Mouse (Mus musculus) kidney, postnatal 4 days (tissue): Measurements from ENCODE around the gene Erc2.

Experiments
- DNase-seq, 2 experiments: peaks; one replicate each; pipeline ENCODE4 v3.0.0; 2021; ENCODE audit warnings: mixed read lengths in 2 of 2

The Erc2 gene

DNA sequence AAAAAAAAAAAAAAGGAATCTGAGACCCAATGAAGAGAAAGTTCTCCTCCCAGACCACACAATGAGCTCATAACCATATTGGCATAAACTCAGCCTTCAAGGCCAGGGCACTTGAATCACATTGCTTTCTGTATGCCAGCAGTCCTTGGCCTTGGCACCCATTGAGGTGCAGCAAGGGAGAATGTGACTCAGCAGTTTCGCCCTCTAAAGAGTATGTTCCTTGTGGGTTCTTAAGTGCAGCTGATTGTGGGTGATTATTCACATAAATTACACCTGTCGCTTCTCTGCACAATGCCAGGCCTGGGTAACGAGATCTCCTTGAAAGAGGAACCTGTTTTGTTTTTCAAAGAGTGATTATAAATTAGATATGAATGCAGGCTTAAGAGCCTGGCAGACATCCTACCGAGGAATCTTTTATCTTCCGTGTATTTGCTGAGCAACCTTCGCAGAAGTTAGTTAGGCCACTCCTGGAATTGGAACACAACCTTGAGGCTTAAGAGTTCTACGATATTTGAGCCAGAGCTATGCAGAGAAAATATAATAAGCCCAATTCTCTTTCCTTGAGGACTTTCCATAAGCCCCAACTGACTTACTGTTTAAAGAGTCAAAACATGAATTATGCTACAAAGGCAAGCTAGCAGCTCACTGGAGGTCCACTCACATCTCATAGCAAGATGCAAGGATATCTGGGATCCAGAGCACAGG is 834.3 kb downstream of the Erc2 start:
- DNase-seq, result no peak

- DNase-seq, result no peak
These were observed 835.2 kb downstream of the Erc2 start for GRCm38 (mm10) chr14:28457428-28457827.

GRCm38 (mm10) chr14:28467956-28468355 is 845.7 kb downstream of the Erc2 start:
- DNase-seq, result no peak

- peak in 1 of 2 experiments; percentile 43 for DNase-seq
These were observed 847.5 kb downstream of the Erc2 start for GRCm38 (mm10) chr14:28469696-28470095.

DNA sequence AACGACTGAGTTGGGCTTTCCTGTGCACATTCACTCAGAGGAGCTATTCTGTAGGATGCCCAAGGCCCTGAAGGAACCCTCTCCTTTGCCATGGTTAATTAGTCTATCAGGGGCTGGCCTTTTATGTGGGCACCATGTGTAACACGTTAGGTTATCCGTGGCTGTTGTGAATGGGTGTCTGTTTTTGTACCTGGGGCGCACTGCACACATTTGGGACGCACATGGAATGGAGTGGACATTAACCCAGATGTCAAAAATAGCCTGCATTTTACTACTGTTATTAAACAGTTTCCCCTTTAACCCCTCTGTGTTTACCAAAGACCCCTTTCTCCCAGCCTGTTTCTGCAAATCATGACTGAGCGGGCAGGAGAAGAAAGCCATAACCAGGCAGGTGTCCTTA is 848.0 kb downstream of the Erc2 start:
- no peak for DNase-seq

DNA sequence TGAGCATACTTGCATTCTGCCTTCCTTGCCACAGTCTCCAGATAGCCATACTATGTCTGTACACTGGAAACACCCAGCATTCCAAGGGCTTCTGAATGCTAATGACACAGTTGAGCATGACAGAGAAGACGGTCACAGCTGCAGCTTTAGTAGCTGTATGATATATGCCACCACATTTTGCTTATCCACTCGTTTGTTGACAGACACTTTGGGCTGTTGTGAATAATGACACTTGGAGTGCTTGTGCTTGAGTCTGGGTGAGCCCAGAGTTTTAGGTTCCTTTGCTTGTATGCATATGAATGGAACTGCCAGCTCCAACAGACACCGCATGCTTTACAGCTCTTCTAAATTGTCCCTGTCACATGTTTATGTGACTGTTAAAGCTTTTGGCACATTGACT is 852.8 kb downstream of the Erc2 start:
- DNase-seq, result no peak

DNA sequence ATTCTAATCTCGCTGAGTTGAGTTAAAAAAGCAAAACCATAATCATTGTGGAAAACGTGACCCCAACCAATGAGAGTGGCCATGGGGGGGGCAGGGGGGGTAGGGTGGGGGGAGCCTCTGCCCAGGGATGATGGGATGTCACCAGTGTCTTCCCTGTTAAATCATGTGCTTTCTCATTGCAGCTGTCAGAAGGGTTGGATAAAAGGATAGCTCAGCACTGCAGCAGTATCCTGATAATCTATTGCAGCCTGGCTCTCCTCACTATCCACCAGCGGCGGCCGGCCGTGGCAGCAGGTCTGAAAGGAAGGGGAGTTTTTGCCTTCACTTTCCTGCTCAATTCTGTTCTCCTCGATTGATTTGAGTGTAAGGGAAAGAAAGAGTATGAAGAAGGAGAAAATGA is 853.2 kb downstream of the Erc2 start:
- DNase-seq, result no peak

GRCm38 (mm10) chr14:28476746-28477145 is 854.5 kb downstream of the Erc2 start:
- DNase-seq, result no peak

GRCm38 (mm10) chr14:28480866-28481265 is 858.6 kb downstream of the Erc2 start:
- DNase-seq, result no peak

DNA sequence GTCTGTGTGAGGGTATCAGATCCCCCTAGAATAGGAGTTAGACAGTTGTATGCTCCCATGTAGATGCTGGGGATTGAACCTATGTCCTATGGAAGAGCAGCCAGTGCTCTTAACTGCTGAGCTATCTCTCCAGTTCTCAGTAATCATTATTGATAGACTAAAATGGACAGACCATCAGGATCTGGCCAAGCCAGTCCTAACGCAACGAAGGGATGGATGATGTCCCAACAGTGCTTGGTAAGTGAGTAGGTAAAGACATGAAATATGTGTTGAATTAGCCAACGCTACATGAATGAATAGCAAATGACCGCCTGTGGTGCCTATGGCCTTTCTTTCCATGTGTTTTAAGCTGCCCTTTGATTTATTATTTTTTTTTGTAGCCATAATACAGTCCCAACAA is 871.6 kb downstream of the Erc2 start:
- DNase-seq, result no peak

GRCm38 (mm10) chr14:28494273-28494672 is 872.0 kb downstream of the Erc2 start:
- no peak for DNase-seq

DNA sequence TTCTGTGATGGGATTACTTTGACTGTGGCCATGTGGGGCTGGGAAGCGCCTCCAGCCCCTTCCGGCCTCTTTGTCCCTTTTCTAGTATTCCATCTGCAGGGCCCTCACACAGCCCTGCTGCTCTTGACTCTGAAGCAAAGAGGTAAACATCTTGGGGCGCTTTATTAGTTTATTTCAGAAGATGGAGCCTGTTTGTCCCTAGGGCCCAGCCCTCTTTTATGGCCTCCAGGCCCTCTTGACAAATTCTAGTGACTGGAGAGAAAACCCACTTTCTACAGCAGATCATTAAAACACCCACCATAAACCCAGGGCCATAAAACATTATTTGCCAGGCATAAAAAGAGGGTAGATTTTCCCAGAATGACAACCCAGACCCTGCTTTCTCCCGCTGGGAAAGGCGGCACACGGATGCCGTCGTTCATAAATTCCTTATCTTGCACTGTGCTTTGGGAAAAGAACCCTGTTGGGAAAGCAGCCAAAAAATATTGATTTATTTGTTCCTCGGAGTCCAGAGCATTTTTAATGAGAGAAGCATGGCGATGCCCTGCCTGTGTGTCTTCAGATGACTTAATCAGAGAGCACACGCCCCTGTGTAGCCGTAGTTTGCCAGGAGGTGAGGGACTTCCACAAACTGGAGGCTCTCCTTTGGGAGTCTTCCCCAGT is 879.1 kb downstream of the Erc2 start:
- no peak for DNase-seq

GRCm38 (mm10) chr14:28503276-28503675 is 881.0 kb downstream of the Erc2 start:
- DNase-seq, result no peak

DNA sequence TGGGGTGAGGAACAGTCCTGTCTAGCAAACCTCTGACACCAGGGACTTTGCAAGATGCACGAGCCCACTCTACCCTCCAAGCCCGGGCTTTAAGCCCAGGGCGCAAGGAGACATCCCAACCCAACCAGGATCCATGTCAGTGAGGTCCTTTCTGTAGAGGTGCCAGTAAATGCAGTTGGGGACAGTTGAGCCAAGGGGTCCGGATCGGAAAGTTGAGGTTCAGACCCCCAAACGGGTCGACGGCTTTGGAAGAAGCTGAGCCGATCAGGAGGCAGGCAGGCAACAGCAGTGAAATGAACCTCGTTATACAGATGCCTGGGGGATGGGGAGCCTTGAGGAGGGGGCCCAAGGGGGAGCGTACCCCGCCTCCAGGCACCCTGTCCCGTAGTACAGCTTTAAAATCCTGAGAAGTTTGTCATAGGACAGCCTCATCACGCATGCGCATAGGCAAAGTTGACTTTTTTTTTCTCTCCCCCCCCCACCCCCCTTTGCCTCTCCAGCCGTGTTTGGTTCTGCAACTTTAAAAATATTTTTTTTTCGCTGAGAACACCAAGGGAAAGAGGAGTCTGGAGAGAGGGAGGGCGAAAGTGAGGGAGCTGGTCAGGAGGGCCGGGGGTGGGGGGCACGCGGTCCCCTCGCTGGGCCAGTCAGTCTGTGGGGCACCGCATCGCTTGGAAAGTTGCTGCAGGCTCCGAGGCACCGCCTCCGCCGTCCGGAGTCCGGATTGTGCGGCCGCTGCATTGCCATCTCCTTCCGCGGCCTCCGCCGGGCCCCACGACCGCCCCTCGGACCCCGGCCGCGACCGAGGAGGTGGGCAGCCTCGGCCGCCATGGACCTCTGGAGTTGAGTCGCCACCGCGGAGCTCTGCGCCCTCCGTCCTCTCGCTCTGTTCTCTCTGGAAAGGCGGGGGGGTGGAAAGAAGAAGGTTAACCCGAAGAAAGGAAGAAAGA is 882.1 kb downstream of the Erc2 start, which contains the start of gene Wnt5a:
Wnt5a (plus strand) TSS at position 650 of the 950 bp plus-strand sequence.
- peak; percentile 71 to 84 for DNase-seq

DNA sequence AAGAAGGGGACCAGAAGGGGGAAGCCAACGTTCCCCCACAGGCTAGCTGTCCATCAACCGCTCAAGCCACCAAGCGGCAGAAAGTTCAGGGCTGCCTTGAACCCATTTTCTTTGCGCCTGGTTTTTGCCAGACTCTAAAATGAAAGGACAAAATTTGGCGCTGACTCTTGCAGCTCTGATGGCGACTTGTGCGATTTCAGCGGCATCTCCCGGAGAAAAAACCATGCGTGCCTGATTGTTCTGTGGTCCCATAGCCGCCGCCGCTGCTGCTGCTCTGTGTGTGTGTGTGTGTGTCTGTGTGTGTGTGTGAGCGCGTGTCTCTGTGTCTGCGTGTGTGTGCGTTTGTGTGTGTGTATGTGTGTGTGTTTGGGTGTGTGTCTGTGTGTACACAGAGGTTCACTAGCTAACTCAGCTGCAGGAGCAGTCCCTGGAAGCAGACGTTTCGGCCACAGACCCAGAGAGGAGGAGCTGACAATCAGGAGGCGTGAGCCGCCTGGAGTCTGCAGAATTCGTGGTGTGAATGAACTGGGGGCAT is 882.9 kb downstream of the Erc2 start:
- peak; percentile 67 to 77 for DNase-seq

- peak; percentile 65 to 74 for DNase-seq
These were observed 883.6 kb downstream of the Erc2 start for GRCm38 (mm10) chr14:28505586-28506375.

- peak; percentile 72 to 77 for DNase-seq
These were observed 884.2 kb downstream of the Erc2 start for GRCm38 (mm10) chr14:28506376-28506831.

DNA sequence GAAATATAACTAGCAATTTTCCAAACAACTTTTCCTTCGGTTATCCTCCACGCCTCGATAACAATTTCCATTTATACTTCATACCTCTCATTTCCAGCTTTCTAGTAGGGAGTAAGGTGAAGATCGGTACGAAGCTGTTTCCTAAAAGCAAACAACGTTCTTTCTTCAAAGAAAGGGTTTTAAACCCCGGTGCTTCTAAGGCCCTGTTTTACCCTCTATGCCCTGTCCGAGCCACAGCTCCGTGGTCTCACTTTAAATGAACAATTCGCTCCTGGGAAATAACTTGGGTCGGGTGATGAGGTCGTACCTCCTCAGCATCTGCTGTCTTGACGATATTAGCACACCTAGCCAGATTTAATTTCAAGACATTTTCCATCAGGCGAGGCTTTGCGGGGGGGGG is 884.8 kb downstream of the Erc2 start:
- DNase-seq, result no peak

DNA sequence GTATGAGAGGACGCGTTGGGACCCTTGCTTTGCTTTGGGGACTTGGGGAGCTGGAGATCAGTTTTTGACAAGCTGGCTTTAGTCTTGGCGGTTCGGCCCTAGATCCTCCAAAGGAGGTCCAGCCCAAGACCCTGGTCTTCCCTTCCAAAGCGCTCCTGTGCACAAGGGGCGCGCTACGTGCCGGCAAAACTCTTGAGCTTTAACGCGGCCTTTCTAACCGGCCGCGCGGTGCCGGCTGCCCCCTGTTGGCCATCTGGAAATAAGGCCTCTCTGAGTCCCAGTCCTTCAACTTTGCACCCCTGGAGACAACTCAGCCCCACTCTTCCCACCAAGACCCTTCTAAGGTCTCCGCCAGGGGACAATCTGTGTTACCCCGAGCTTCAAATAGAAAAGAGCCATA is 885.2 kb downstream of the Erc2 start:
- peak; percentile 86 to 90 for DNase-seq

DNA sequence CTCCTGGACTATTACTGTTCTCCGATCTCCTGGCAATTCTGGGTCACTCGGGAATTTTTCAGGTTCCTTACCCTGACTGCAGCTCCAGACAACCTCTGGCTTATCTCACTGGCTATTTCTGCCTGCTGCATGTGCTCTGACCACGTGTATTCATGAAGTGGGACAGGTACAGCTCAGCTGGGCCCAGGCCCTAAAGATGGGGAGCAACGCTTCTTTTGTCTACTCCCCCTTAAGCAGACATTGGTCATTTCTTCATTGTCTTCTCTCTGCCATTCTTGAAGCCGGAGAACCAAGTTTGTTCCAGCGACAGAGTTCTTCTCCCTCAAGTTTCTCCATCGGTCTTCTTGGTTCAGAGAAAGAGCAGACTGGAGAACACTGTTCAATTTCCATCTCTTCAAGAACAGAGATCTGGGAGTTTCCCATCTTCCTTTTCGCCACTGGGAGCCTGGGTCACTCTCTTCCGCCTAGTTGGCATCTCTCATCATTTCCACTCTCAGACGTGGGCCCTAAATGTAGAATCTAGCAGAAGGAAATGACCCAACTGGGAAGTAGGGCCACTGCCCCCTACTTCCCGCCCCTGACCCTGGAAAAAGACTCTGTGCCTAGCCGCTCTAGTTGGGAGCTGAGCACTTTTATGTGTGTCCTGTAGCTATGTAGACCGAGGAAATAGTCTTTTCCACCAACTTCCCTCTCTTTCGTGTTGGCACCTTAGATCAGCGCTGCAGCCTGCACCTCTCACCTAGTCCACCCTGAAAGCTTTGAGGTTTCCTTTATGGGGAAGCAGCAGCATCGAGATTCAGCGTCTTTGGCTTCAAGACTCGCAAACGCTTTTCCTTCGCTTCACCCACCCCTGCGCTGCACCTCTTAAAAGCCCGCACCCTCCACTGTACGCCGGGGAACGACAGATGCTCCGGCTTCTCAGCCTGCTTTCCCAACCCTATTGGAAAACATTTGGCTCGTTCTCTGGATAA is 886.3 kb downstream of the Erc2 start:
- peak; percentile 36 to 40 for DNase-seq
